Mouse (Mus musculus): ENCODE data around the gene Mark3.

DNA sequence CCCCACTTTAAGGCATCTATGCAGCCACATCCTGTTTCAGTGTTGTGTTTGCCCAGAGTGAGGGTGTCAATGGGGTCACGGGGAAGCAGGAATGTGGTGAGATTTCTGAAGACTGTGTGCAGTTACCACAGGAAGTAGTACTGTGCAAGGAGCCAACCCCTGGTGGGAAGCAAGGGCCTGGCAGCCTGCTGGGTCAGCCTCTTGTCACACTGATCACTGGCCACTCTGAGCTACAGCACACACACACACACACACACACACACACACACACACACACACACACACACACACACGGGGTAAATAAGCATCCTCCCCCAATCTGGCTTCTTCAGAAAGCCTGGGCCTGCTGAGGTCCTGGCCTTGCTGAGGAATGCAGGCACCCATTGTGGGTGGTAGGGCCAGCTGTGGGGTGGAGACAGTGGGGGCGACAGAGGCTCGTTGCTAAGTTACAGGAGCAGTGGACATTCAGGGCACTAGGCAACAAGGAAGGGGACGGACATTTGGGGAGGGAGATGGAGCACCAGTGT, 117.1 kb downstream of the Mark3 start:
- TF ChIP-seq GATA1 (IDR thresholded peaks at IDR 0.05; ENCODE audit: low read length) (no peak), TAL1 (IDR thresholded peaks at IDR 0.05; ENCODE audit: low read length) (no peak)

All from erythroblast, embryonic 14.5 days (primary cell).